Mouse (Mus musculus): ENCODE data around the gene Mark3.

DNA sequence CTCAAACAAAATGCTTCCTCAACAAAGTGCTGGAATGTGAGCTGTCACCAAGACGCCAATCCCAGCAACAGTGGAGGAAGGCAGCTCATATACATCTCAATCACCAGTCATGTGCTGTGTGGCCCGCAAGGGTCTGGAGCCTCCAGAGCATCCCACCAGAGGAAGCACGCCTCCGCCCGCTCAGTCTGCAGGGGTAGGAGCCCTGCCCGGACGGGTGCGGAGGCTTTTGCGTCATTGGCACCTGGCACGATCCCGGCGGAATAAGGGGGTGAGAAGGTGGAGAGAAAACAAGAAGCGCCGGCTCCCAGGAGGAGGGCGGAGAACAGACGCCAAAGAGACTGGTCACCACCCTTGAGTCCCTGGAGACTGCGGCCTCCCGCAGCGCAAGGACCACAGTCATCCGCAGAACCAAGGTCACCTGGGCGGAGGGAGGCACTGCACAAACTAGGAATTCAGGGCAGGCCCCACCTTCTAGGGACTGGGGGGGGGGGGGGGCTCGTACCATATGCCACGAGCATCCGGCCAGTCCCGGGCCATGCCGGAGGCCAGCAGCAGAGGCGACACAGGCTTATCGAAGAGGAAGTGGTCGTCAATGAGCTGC is 96.1 kb downstream of the Mark3 start:
- TF ChIP-seq POLR2A (IDR thresholded peaks at IDR 0.05; ENCODE audit: low read depth, low read length) (no peak), CTCF (IDR thresholded peaks at IDR 0.05; ENCODE audit: borderline replicate concordance, insufficient read depth, low read length) (no peak)

All from embryonic fibroblast, embryonic 13.5 days (primary cell).